Mouse (Mus musculus) right cerebral cortex, adult 2 months (tissue): ENCODE measurements around the gene Gm5414.

Experiments used
- DNase-seq, 2 experiments: peaks; one replicate each; pipeline ENCODE4 v3.0.0; 2021 to 2022; ENCODE audit warnings: low spot score in 2 of 2

The Gm5414 gene

DNA sequence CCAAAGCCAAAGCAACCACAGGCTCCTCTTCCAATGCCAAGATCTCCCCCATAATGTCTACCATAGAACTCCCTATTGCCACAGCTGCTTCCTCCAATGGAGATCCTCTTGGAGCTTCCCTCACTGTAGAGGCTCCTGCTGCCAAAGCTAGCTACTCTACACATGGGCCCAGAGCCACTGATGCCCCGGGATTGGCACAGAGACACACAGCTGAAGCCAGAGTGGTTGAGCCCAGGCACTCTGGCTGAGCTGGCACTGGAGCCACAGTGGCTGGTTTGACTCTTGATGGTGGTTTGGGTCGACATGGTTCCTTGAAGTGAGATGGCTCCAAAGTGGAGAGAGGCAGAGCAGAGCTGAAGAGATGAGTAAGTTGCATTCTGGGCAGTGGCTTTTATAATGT, at the start of gene Gm5414:
Gm5414 (minus strand) TSS at position 305 of the 400 bp plus-strand sequence.
- DNase-seq, result no peak

DNA sequence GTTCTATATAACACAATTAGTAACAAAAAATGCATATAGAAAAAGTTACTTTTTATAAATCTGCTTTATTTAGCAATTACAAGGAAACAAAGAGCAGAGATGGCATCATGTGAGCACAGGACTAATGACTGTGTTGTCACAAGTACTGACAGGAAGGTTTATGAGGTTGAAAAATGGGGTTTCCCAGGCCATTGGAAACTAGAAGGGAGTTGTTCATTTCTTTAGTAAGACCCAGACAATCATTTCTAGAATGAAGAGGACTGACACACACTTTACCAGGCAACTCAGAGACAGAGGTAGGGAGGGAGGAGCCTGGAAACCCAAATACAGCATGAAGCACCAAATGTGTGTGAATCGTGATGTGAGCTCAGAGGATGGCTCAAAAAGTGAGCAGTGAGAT, 48.0 kb upstream of the Gm5414 start:
- DNase-seq, result no peak

DNA sequence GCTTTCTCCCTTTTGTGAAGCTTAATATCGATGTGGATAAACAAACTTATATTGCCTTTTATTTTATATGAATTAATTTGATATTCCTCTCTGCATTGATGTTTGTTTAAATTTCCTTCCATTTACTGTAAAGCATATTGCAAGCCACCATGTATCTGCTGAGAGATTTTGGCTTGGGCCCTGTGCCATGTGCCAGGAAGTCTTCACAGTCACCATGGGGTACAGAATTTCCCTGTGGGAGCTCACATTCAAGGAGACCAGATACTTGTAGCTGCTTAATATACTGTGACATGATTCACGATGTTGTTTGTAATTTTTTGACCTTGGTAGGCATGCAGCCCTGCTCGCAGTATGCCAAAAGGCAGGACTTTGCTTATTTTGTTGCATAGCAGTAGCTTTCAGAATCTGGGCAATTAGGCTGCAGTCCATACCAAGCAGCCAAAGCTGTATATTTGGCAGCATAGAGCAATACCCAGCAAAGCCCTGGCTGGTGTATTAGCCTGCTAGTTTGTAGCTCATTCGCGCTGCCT, 24.8 kb upstream of the Gm5414 start:
- no peak for DNase-seq

DNA sequence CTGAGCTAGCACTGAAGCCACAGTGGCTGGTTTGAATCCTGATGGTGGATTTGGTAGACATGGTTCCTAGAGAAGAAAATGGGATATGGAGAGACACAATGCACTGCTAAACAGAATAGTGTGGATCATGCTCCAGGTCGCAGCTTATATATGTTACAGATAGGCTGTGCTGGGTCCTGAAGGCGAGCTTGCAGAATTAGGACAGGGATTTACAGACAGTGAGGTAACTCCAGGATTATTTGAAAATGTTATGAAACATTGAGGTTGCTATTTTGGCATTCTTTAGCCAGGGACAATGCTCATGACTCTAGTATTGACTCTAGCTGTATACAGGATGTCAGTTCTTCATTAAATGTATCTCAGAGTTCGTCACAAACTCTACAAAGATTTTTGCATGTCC, 19.3 kb upstream of the Gm5414 start, which contains the start of gene Gm5478:
Gm5478 (minus strand) TSS at position 101 of the 400 bp plus-strand sequence.
- no peak for DNase-seq

DNA sequence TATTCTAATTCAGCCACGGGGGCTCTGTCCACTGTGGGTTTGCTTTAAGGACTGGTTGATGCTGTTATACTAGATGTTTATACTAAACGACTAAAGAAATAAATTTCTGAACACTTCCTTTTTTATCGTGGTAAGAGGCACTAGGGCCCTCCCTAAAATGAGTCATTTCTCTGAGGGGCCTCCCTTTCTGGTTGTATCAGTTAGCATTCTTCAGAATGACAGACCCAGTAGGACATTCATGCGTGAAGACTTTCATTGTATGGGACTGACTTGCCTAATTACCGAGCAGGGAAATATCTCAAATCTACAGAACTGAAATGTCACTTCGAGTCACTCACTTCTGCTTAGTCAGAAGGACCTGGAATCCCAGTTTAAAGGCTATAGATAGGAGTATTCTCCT, 28.9 kb downstream of the Gm5414 start:
- no peak for DNase-seq

DNA sequence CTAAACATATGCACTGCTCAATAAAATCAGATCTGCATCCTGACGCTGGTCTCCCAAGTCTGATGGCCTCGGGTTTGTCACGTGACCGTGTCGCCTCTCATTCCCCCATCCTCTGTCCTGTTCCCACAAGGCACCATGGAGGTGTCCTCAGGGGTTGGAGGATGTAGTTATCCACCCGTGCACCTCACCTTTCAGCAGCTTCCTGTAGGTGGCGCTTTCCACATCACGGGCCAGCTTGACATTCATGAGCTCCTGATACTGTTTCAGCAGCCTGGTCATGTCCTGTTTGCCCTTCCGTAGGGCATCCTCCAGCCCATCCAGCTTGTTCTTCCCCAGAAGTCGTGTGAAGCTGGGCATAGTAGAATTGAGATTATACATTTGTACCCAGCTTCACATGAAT, 39.8 kb downstream of the Gm5414 start:
- no peak for DNase-seq

DNA sequence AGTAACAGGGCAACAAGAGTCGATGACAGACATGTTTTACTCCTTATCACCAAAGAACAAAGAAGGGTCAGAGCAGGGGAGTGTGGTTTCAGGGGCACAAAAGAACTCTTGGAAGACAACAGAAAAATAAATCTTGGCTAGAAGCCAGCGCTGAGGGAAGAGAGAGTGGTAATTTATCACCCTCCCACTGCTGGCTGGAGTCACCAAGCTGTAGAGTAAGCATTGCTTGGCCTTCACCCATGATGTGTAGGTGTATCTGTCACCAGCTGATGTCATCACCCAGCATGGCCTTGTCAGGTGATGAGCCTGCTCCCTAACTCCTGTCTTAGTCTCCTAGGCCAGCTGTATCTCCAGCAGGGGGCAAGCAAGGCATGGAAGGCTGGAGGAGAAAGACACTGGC, 43.5 kb downstream of the Gm5414 start:
- no peak for DNase-seq

DNA sequence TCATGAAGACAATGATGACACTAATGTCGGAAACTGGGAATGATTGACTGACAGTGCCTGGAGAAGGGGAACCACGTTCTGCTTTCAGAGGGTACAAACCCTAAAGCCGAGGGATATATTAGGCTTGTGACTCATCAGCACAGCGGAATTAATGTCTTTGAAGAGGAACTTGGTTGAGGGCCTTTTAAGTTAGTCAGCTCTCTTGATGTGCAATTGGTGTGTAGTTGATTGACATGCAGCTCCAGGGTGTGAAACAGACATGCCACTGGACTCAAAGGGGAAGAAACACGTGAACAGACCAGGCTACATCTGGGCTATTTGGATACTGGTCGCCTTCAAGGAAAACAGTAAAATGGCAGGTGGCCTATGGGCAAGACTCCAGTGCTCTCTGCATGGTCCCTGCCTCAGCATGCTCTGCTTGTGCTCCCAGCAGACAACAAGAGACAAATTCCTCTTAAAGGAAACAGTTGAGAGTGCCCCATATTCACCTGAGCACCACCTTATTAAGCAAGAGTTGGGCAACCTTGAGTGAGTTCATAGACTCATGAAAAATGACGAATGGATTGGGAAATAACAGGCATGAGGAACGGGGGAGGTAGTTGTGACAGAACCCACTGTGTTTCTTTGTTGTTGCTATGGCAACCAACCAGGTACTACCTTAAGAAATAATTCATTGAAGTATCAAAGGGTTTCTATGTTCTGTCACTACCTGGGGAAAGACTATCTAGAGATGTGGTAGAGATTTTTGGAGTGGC, 44.6 kb downstream of the Gm5414 start:
- no peak for DNase-seq

DNA sequence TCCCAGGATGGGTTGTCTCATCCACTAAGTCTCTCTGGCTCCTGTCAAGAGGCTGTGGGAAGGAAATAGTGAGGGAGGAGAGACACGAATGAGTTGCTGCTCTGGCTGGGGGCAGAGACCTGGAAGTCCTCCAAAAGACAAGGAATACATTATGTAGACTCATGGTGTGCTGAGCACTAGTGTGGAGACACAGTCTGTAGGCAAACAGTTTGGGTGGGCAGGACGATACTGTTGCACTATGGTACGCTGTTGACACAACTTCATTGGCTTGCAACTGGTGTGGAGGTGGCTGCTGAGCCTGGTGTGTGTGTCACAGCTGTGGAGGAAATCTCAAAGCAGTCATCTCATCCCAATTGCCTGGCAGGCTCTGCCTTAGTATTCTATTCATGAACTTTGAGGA, 46.3 kb downstream of the Gm5414 start:
- peak; percentile 19 to 28 for DNase-seq

DNA sequence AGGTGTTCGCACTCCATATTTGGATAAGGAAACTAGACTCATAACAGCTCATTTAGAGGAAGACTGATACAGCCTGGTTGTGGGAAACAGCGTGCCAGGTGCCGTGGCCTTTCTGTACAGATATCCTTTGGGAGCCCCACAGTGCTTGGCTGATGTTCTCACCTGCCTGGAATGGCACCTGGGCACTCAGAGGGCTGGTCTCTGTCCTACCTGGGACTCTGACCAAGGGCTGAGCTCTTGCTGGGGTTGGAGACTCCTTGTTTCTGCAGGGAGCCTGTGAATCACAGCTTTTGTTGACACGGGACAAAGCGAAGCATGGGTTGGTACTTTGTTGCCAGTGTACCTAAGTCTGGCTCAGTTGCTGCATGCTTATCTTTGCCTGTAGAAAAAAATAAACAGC, 52.5 kb downstream of the Gm5414 start:
- DNase-seq, result no peak
